Mouse (Mus musculus) heart, embryonic 15.5 days (tissue): ENCODE measurements around the gene Tnfsf10. TPM values are rescaled to one million over a fixed set of nuclear protein-coding genes. Genes with fewer than 3 reads are reported as not detected.

Experiments
- ATAC-seq: fragments of 200-750 bp; cut with Nextera tagmentation; replicated peaks from 2 replicates; pipeline ENCODE4 v1.8.0; 2017; ENCODE audit warnings: low read depth, moderate TSS enrichment; ENCODE audit not compliant: insufficient number of reproducible peaks, insufficient read depth, low FRiP score
- H3K27ac ChIP-seq: fragments of 300-500 bp; sonication (generic); 2 replicates; pipeline ENCODE4 v1.5.1; 2015; ENCODE audit warnings: mild to moderate bottlenecking, inconsistent platforms
- H3K27me3 ChIP-seq: fragments of 300-500 bp; sonication (generic); 2 replicates; pipeline ENCODE4 v1.6.1; 2015; ENCODE audit warnings: inconsistent platforms
- H3K36me3 ChIP-seq: fragments of 300-500 bp; sonication (generic); 2 replicates; pipeline ENCODE4 v1.6.1; 2015; ENCODE audit warnings: mild to moderate bottlenecking, inconsistent platforms
- H3K4me1 ChIP-seq: fragments of 300-500 bp; sonication (generic); replicated peaks from 2 replicates; pipeline ENCODE4 v1.6.1; 2015; ENCODE audit warnings: inconsistent platforms
- H3K4me2 ChIP-seq: fragments of 300-500 bp; sonication (generic); 2 replicates; pipeline ENCODE4 v1.6.1; 2015; ENCODE audit warnings: inconsistent platforms, mild to moderate bottlenecking, moderate library complexity
- H3K4me3 ChIP-seq: fragments of 300-500 bp; sonication (generic); 2 replicates; pipeline ENCODE4 v1.5.1; 2015; ENCODE audit warnings: mild to moderate bottlenecking, inconsistent platforms
- H3K9ac ChIP-seq: fragments of 300-500 bp; sonication (generic); 2 replicates; pipeline ENCODE4 v1.6.1; 2015; ENCODE audit warnings: mild to moderate bottlenecking, inconsistent platforms
- H3K9me3 ChIP-seq: fragments of 300-500 bp; sonication (generic); replicated peaks from 2 replicates; pipeline ENCODE4 v1.6.1; 2016; ENCODE audit warnings: inconsistent platforms
- WGBS: fragments of 180-500 bp; shearing (Covaris S2); methylation state at CpG from one replicate; pipeline ENCODE4 v1.1.7; 2015; ENCODE audit warnings: mixed read lengths; 5-methylcytosine and 5-hydroxymethylcytosine counted together
- polyA plus RNA-seq: library from polyadenylated mRNA; unstranded; fragments of >200 nt; fragmentation: Nextera tagmentation; extraction: Ambion mirVana; gene quantifications from 2 replicates; pipeline ENCODE4 v1.2.1, GENCODE M21; 2015

Gene Tnfsf10
- polyA plus RNA-seq, 1 experiment from 2014 or later = 0.20 TPM

DNA sequence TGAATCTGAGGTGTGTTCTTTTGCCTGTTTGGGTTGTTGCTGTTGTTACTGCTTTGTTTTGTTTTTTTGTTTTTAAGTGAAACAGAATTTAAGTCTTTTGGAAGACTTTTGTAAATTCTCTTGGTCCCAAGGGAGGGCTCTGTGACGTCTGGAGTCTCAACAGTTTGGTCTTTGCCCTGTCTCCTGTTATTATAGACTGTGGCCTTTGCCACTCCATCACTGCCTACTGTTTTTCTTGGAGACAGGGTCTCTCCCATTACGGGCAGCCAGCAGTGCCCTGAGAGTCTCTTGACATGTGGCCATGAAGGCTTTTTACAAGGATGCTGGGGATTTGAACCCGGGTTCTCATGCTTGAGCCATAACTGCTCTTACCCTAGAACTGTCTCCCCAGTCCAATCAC, 22.1 kb downstream of the Tnfsf10 start:
- Histone ChIP-seq H3K9me3 (no peaks in the 10 kb centered on the region), H3K4me1 (no peaks in the 10 kb centered on the region; the same call in 1 of the 2 replicates), H3K9ac (no peak overlapping the region), H3K4me2 (no peak overlapping the region), H3K36me3 (no peaks in the 10 kb centered on the region), H3K27me3 (no peaks in the 10 kb centered on the region), H3K27ac (no peak overlapping the region), H3K4me3 (no peak overlapping the region)
- ATAC-seq = no peak
- 64% methylated on average over 3 of the region's 3 CpGs for WGBS

DNA sequence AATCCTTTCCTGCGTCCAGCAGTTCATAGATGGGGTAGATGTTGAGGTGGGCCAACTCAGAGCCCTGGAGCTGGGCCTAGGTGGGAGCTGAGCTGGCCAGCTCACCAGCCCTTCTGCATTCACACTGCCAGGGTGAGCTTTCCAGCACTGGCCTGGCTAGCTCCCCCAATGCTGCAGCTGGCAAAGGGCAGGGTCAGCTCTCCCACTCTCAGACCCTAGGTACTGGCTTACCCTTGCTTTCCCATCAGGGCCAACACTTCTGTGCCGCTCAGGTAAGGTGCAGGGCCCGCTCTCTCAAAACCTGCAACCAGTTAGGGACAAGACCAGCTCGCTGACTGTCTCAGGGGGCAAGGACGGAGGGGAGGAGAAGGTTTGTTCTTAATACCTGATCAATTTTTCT, 23.9 kb downstream of the Tnfsf10 start:
- no peak overlapping the region for H3K27ac ChIP-seq
- no peaks in the 10 kb centered on the region; the same call in 1 of the 2 replicates for H3K4me1 ChIP-seq
- 86% methylated on average over 5 of the region's 5 CpGs for WGBS
- ATAC-seq = no peak
- no peak overlapping the region for H3K4me2 ChIP-seq
- no peaks in the 10 kb centered on the region for H3K9me3 ChIP-seq
- H3K9ac ChIP-seq = no peak overlapping the region
- no peak overlapping the region for H3K4me3 ChIP-seq
- H3K36me3 ChIP-seq = no peaks in the 10 kb centered on the region
- no peaks in the 10 kb centered on the region for H3K27me3 ChIP-seq

GRCm38 (mm10) chr3:27342462-27342861, 25.6 kb downstream of the Tnfsf10 start:
- H3K36me3 ChIP-seq = no peaks in the 10 kb centered on the region
- H3K9ac ChIP-seq = no peak overlapping the region
- H3K4me1 ChIP-seq = no peaks in the 10 kb centered on the region; the same call in 1 of the 2 replicates
- no peak overlapping the region for H3K4me2 ChIP-seq
- H3K27me3 ChIP-seq = no peaks in the 10 kb centered on the region
- H3K9me3 ChIP-seq = no peaks in the 10 kb centered on the region
- ATAC-seq = no peak
- H3K4me3 ChIP-seq = no peak overlapping the region
- no peak overlapping the region for H3K27ac ChIP-seq
- WGBS = 53% methylated on average over 6 of the region's 6 CpGs

DNA sequence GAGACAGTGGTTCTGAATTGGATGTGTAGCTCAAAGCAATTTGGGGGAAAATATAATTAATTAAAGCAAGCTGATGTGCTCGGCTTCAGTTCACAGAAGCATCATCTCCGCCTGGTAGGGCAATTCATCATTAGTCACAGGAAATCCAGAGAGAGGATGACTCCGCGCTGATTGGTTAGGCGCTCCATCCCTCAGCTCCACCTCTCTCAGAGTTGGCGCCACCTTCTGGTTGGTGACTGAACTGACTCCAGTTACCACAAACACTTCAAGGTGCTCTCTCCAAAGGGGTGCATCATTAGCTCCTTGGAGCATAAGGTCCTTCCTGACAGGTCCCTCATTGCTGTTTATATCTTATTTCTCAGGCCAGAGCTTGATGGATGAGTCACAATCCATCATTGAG, 28.7 kb downstream of the Tnfsf10 start:
- H3K27me3 ChIP-seq = no peaks in the 10 kb centered on the region
- no peaks in the 10 kb centered on the region for H3K36me3 ChIP-seq
- no peak overlapping the region for H3K27ac ChIP-seq
- H3K9ac ChIP-seq = no peak overlapping the region
- ATAC-seq = no peak
- 47% methylated on average over 6 of the region's 6 CpGs for WGBS
- no peaks in the 10 kb centered on the region for H3K9me3 ChIP-seq
- no peak overlapping the region for H3K4me2 ChIP-seq
- no peaks in the 10 kb centered on the region for H3K4me1 ChIP-seq
- H3K4me3 ChIP-seq = no peak overlapping the region

- Histone ChIP-seq H3K9me3 (no peaks in the 10 kb centered on the region), H3K27me3 (no peaks in the 10 kb centered on the region), H3K36me3 (no peaks in the 10 kb centered on the region), H3K4me3 (no peak overlapping the region), H3K4me1 (no peaks in the 10 kb centered on the region), H3K27ac (no peak overlapping the region), H3K4me2 (no peak overlapping the region), H3K9ac (no peak overlapping the region)
- 68% methylated on average over 5 of the region's 5 CpGs for WGBS
- ATAC-seq = no peak
Observed at GRCm38 (mm10) chr3:27348462-27348861, 31.6 kb downstream of the Tnfsf10 start.

GRCm38 (mm10) chr3:27351105-27351504, 34.3 kb downstream of the Tnfsf10 start:
- no peak for ATAC-seq
- Histone ChIP-seq H3K4me1 (no peaks in the 10 kb centered on the region), H3K27ac (no peak overlapping the region), H3K27me3 (no peaks in the 10 kb centered on the region), H3K9me3 (no peaks in the 10 kb centered on the region), H3K4me3 (no peak overlapping the region), H3K4me2 (no peak overlapping the region), H3K36me3 (no peaks in the 10 kb centered on the region), H3K9ac (no peak overlapping the region)
- 63% methylated on average over 9 of the region's 9 CpGs for WGBS

DNA sequence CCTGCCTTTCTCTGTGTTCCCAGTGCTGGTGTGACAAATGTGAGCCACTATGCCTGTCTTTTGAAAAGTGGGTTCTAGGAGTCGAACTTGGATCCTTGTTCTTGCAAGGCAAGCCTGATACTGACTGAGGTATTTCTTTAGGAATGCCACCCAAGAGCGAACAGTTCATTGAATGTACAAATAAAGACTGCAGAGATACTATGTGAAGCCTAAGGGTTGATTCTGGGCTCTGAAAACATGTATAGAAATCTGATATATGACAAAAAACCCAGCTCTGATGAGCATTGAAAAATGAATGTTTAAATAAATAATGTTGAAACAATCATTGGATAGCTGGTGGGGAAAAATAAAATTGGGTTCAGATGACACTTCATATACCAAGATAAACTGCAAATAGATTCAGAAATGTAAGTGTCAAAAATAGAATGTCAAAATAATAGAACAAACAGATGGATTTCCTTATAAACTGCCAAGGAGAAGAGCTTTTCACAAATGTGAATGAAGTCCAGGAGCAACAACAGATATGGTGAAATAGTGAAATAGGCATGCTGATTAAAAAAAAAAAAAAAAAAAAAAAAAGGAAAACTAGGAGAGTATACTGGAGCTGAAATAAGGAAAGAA, 42.4 kb downstream of the Tnfsf10 start:
- no peak overlapping the region for H3K4me3 ChIP-seq
- H3K36me3 ChIP-seq = no peaks in the 10 kb centered on the region
- WGBS = 71% methylated on average over 2 of the region's 2 CpGs
- no peaks in the 10 kb centered on the region for H3K27me3 ChIP-seq
- no peak overlapping the region for H3K4me2 ChIP-seq
- no peaks in the 10 kb centered on the region for H3K4me1 ChIP-seq
- ATAC-seq = no peak
- no peaks in the 10 kb centered on the region for H3K9me3 ChIP-seq
- H3K9ac ChIP-seq = no peak overlapping the region
- no peak overlapping the region for H3K27ac ChIP-seq

GRCm38 (mm10) chr3:27370125-27370524, 53.3 kb downstream of the Tnfsf10 start:
- no peak for ATAC-seq
- Histone ChIP-seq H3K4me2 (no peak overlapping the region), H3K27ac (no peak overlapping the region), H3K4me3 (no peak overlapping the region), H3K9me3 (no peaks in the 10 kb centered on the region), H3K4me1 (peaks cover 15% of the 10 kb centered on the region), H3K36me3 (no peaks in the 10 kb centered on the region), H3K27me3 (peaks cover 67% of the 10 kb centered on the region), H3K9ac (no peak overlapping the region)
- WGBS = 4% methylated on average over 10 of the region's 10 CpGs

- no peak overlapping the region for H3K27ac ChIP-seq
- peaks cover 15% of the 10 kb centered on the region for H3K4me1 ChIP-seq
- H3K27me3 ChIP-seq = peaks cover 69% of the 10 kb centered on the region
- no peaks in the 10 kb centered on the region for H3K9me3 ChIP-seq
- no peak overlapping the region for H3K9ac ChIP-seq
- no peaks in the 10 kb centered on the region for H3K36me3 ChIP-seq
- no peak overlapping the region for H3K4me2 ChIP-seq
- no peak overlapping the region for H3K4me3 ChIP-seq
- WGBS = 6% methylated on average over 20 of the region's 20 CpGs
- no peak for ATAC-seq
Observed at GRCm38 (mm10) chr3:27370582-27371275, 53.9 kb downstream of the Tnfsf10 start.

DNA sequence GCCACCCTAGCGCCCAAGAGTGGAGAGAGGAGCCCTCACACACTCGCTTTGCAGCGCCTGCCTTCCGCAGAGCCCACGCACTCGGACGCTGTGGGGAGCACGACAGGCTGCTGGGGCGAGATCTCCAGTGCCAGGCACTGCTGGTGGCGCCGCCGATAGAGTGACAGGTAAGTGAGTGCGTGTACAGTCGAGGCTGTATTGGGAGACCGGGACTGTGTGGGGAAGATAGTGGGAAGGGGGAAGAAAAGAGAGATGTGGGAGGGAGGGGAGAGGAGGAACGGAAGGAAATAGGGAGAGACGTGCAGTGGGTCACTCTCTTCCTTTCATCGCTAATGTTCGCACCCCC, 54.4 kb downstream of the Tnfsf10 start, which contains the start of gene Ghsr:
TSS of gene Ghsr (plus strand) at position 76 of the 346 bp plus-strand sequence.
- no peak within 1 kb of the TSS for H3K9ac ChIP-seq
- no peak within 1 kb of the TSS for H3K27ac ChIP-seq
- H3K27me3 ChIP-seq = peaks cover 69% of the 10 kb centered on the region
- H3K4me1 ChIP-seq = peaks cover 15% of the 10 kb centered on the region
- ATAC-seq = no peak
- 2% methylated on average over 19 of the region's 19 CpGs for WGBS
- no peaks in the 10 kb centered on the region for H3K36me3 ChIP-seq
- H3K4me3 ChIP-seq = peak within 1 kb of the TSS; percentile 20
- H3K4me2 ChIP-seq = peak within 1 kb of the TSS; percentile 38
- no peaks in the 10 kb centered on the region for H3K9me3 ChIP-seq

DNA sequence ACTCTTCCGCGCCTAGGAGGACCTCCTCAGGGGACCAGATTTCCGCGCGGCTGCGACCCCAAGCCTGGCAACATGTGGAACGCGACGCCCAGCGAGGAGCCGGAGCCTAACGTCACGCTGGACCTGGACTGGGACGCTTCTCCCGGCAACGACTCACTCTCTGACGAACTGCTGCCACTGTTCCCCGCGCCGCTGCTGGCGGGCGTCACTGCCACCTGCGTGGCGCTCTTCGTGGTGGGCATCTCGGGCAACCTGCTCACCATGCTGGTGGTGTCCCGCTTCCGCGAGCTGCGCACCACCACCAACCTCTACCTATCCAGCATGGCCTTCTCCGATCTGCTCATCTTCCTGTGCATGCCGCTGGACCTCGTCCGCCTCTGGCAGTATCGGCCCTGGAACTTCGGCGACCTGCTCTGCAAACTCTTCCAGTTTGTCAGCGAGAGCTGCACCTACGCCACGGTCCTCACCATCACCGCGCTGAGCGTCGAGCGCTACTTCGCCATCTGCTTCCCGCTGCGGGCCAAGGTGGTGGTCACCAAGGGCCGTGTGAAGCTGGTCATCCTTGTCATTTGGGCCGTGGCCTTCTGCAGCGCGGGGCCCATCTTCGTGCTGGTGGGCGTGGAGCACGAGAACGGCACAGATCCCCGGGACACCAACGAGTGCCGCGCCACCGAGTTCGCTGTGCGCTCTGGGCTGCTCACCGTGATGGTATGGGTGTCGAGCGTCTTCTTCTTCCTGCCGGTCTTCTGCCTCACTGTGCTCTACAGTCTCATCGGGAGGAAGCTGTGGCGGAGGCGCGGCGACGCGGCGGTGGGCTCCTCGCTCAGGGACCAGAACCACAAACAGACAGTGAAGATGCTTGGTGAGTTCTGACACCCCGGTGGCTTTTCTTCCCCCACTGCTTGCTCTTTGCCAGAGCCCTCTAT, 55.2 kb downstream of the Tnfsf10 start:
- ATAC-seq = no peak
- no peak overlapping the region for H3K27ac ChIP-seq
- peaks cover 69% of the 10 kb centered on the region for H3K27me3 ChIP-seq

More for the DNA sequence above, 55.2 kb downstream of the Tnfsf10 start:
- 3% methylated on average over 76 of the region's 77 CpGs for WGBS
- H3K9ac ChIP-seq = no peak overlapping the region
- peak overlapping the region; percentile 20 for H3K4me3 ChIP-seq
- peak overlapping the region; percentile 38 for H3K4me2 ChIP-seq
- no peaks in the 10 kb centered on the region for H3K9me3 ChIP-seq
- H3K4me1 ChIP-seq = peaks cover 15% of the 10 kb centered on the region
- H3K36me3 ChIP-seq = no peaks in the 10 kb centered on the region
